Mouse (Mus musculus) myocyte (in vitro differentiated cells): ENCODE data around the gene Msl3l2. TPM values are rescaled to one million over a fixed set of nuclear protein-coding genes. Genes with fewer than 3 reads are reported as not detected.

Experiments used
- H3K27me3 ChIP-seq: one replicate; pipeline ENCODE4 v1.6.1; 2011; ENCODE audit not compliant: control insufficient read depth, insufficient read depth, insufficient read length
- H3K36me3 ChIP-seq: one replicate; pipeline ENCODE4 v1.6.1; 2011; ENCODE audit not compliant: control insufficient read depth, insufficient read depth
- H3K4me2 ChIP-seq: one replicate; pipeline ENCODE4 v1.6.1; 2011; ENCODE audit warnings: low read depth, control low read depth
- H3K4me3 ChIP-seq: one replicate; pipeline ENCODE4 v1.5.1; 2011; ENCODE audit warnings: mild to moderate bottlenecking, control low read depth, moderate library complexity
- H3K79me2 ChIP-seq: one replicate; pipeline ENCODE4 v1.6.1; 2011; ENCODE audit not compliant: control insufficient read depth, insufficient read depth
- H3ac ChIP-seq: one replicate; pipeline ENCODE4 v1.6.1; 2011; ENCODE audit not compliant: control insufficient read depth, insufficient read length
- CEBPB ChIP-seq: IDR thresholded peaks from 2 replicates; pipeline ENCODE4 v1.6.1; 2011; ENCODE audit warnings: mild to moderate bottlenecking, moderate library complexity; ENCODE audit not compliant: poor library complexity, insufficient read depth, severe bottlenecking
- E2F4 ChIP-seq: IDR thresholded peaks from one replicate; pipeline ENCODE4 v1.6.1; 2011; ENCODE audit warnings: mild to moderate bottlenecking, control low read depth, moderate library complexity; ENCODE audit not compliant: insufficient read depth
- MAX ChIP-seq: IDR thresholded peaks from one replicate; pipeline ENCODE4 v1.6.1; 2011; ENCODE audit warnings: low read depth, mild to moderate bottlenecking, control low read depth
- MYOD1 ChIP-seq, 3 experiments: IDR thresholded peaks; one replicate each; pipeline ENCODE4 v1.6.1; 2011; ENCODE audit warnings: control low read depth in 2 of 3, low read depth in 2 of 3, mild to moderate bottlenecking in 2 of 3, moderate library complexity in 1 of 3; ENCODE audit not compliant: insufficient read length in 2 of 3, control insufficient read depth in 1 of 3
- MYOG ChIP-seq, 3 experiments: IDR thresholded peaks; one replicate each; pipeline ENCODE4 v1.6.1; 2011; ENCODE audit warnings: control low read depth in 2 of 3, low read depth in 2 of 3, mild to moderate bottlenecking in 2 of 3; ENCODE audit not compliant: insufficient read length in 2 of 3, control insufficient read depth in 1 of 3, insufficient read depth in 1 of 3
- POLR2A ChIP-seq: IDR thresholded peaks from one replicate; pipeline ENCODE4 v1.6.1; 2011; ENCODE audit warnings: low read depth, mild to moderate bottlenecking, control low read depth, moderate library complexity; ENCODE audit not compliant: insufficient read length
- POLR2AphosphoS2 ChIP-seq: IDR thresholded peaks from one replicate; pipeline ENCODE4 v1.6.1; 2011; ENCODE audit warnings: low read depth, control low read depth; ENCODE audit not compliant: insufficient read length
- REST ChIP-seq: IDR thresholded peaks from one replicate; pipeline ENCODE4 v1.6.1; 2011; ENCODE audit warnings: mild to moderate bottlenecking, control low read depth, moderate library complexity; ENCODE audit not compliant: insufficient read depth, insufficient read length
- SRF ChIP-seq: IDR thresholded peaks from one replicate; pipeline ENCODE4 v1.6.1; 2011; ENCODE audit warnings: low read depth; ENCODE audit not compliant: control insufficient read depth, insufficient read length
- TCF12 ChIP-seq: IDR thresholded peaks from one replicate; pipeline ENCODE4 v1.6.1; 2011; ENCODE audit warnings: mild to moderate bottlenecking, control low read depth; ENCODE audit not compliant: poor library complexity, insufficient read depth, severe bottlenecking
- TCF3 ChIP-seq: IDR thresholded peaks from one replicate; pipeline ENCODE4 v1.6.1; 2011; ENCODE audit warnings: low read depth, control low read depth; ENCODE audit not compliant: insufficient read length
- USF1 ChIP-seq: IDR thresholded peaks from one replicate; pipeline ENCODE4 v1.6.1; 2011; ENCODE audit warnings: low read depth, mild to moderate bottlenecking, control low read depth, moderate library complexity
- polyA plus RNA-seq: library from polyadenylated mRNA; unstranded; fragments of >200 nt; fragmentation: generic; extraction: Trizol; gene quantifications from one replicate; pipeline ENCODE4 v1.2.1, GENCODE M21; 2012; ENCODE audit warnings: missing spikeins

The Msl3l2 gene
- polyA plus RNA-seq, 1 experiment = 0.20 TPM

GRCm38 (mm10) chr10:56115636-56116180 is 9.0 kb downstream of the Msl3l2 start:
- TF ChIP-seq POLR2AphosphoS2 (no peak), MAX (no peak), MYOG (IDR thresholded peaks at IDR 0.05; ENCODE audit: control insufficient read depth in 1 of 3, insufficient read depth in 1 of 3, insufficient read length in 2 of 3, low read depth in 2 of 3) (no peak)

GRCm38 (mm10) chr10:56126972-56127371 is 20.3 kb downstream of the Msl3l2 start:
- H3K4me2 ChIP-seq = no peak overlapping the region
- H3K4me3 ChIP-seq = no peak overlapping the region
- no peaks in the 10 kb centered on the region for H3K79me2 ChIP-seq
- no peak overlapping the region for H3ac ChIP-seq
- no peaks in the 10 kb centered on the region for H3K36me3 ChIP-seq
- no peaks in the 10 kb centered on the region for H3K27me3 ChIP-seq
- no peak for TF ChIP-seq MAX
- no peak for TF ChIP-seq TCF3
- no peak for TF ChIP-seq POLR2AphosphoS2
- no peak for TF ChIP-seq POLR2A
- TF ChIP-seq E2F4 = no peak
- no peak for TF ChIP-seq TCF12
- no peak for TF ChIP-seq MYOD1 (IDR thresholded peaks at IDR 0.05; ENCODE audit: control insufficient read depth in 1 of 3, insufficient read length in 2 of 3, low read depth in 2 of 3)
- no peak for TF ChIP-seq SRF
- TF ChIP-seq MYOG (IDR thresholded peaks at IDR 0.05; ENCODE audit: control insufficient read depth in 1 of 3, insufficient read depth in 1 of 3, insufficient read length in 2 of 3, low read depth in 2 of 3) = no peak
- TF ChIP-seq USF1 = no peak
- no peak for TF ChIP-seq REST
- TF ChIP-seq CEBPB = no peak

More at GRCm38 (mm10) chr10:56115636-56116180, 9.0 kb downstream of the Msl3l2 start:
- no peak overlapping the region for H3K4me3 ChIP-seq
- no peaks in the 10 kb centered on the region for H3K27me3 ChIP-seq
- no peak overlapping the region for H3ac ChIP-seq
- H3K4me2 ChIP-seq = no peak overlapping the region
- H3K79me2 ChIP-seq = no peaks in the 10 kb centered on the region
- no peaks in the 10 kb centered on the region for H3K36me3 ChIP-seq

DNA sequence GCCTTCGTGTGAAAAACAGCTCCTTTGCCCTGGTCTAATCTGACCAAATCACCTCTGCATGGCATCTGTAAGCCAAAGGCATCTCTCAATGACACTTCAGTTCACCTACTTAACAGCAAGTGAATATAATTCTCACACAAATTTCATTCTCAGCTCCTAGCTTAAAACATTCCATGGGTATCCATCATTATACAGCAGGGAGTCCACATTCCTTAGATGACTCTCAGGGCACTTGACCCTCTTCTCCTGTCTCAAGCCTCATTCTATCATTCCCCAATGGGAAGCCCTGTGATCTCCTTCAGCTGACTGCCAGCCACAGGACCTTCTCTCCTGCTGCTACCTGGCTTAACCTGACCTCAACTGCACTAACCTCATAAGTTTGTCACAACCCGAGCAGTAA is 22.9 kb downstream of the Msl3l2 start:
- Histone ChIP-seq H3ac (no peak overlapping the region), H3K4me2 (no peak overlapping the region), H3K27me3 (no peaks in the 10 kb centered on the region), H3K4me3 (no peak overlapping the region), H3K36me3 (no peaks in the 10 kb centered on the region), H3K79me2 (no peaks in the 10 kb centered on the region)
- TF ChIP-seq TCF3 = no peak
- TF ChIP-seq SRF = no peak
- TF ChIP-seq TCF12 = no peak
- TF ChIP-seq POLR2AphosphoS2 = no peak
- TF ChIP-seq MYOG (IDR thresholded peaks at IDR 0.05; ENCODE audit: control insufficient read depth in 1 of 3, insufficient read depth in 1 of 3, insufficient read length in 2 of 3, low read depth in 2 of 3) = no peak
- TF ChIP-seq E2F4 = no peak
- TF ChIP-seq POLR2A = no peak
- no peak for TF ChIP-seq REST

DNA sequence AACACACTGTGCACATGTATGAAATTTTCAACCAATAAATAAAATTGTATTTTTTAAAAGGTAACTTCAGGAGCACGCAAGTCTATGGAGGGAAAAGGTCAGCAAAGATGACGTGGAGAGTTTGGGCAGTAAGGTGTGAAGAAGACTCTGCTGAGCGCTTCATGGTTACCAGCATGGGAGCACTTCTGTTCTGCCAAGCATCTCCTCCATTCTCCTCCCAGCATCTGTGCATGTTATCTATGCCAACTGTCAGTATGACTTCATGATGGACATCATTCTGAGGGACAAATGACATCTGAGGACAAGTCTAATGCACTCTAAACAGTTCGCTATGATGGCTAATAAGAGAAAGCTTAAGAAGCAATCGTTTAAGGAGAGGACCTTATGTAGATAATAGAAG is 30.5 kb downstream of the Msl3l2 start:
- Histone ChIP-seq H3K79me2 (no peaks in the 10 kb centered on the region), H3K36me3 (no peaks in the 10 kb centered on the region), H3K4me3 (no peak overlapping the region), H3ac (no peak overlapping the region), H3K4me2 (no peak overlapping the region), H3K27me3 (no peaks in the 10 kb centered on the region)
- TF ChIP-seq E2F4 = no peak
- no peak for TF ChIP-seq MYOD1 (IDR thresholded peaks at IDR 0.05; ENCODE audit: control insufficient read depth in 1 of 3, insufficient read length in 2 of 3, low read depth in 2 of 3)
- TF ChIP-seq MAX = no peak
- TF ChIP-seq POLR2AphosphoS2 = no peak
- TF ChIP-seq TCF3 = no peak
- no peak for TF ChIP-seq POLR2A
- no peak for TF ChIP-seq CEBPB

DNA sequence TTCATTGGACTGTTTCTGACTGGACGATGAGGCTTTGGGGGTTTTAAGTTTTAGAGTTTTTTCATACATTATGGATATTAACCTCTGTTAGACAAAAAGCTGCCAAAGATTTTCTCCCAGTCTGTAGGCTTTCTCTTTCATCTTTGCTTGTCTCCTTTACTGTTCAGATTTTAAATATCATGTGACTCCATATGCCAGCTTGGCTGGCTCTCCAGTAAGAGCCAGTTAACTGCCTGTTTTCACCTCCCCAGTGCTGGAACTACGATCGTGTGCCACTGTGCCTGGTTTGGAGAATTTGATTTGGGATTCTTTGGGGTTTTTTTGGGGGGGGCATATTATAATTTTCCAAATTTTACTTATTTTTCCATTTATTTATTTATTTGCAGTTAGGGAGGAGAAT is 42.2 kb downstream of the Msl3l2 start:
- Histone ChIP-seq H3K79me2 (no peaks in the 10 kb centered on the region), H3ac (no peak overlapping the region), H3K4me2 (no peak overlapping the region), H3K36me3 (no peaks in the 10 kb centered on the region), H3K4me3 (no peak overlapping the region), H3K27me3 (no peaks in the 10 kb centered on the region)
- TF ChIP-seq TCF3 = no peak
- no peak for TF ChIP-seq CEBPB
- no peak for TF ChIP-seq POLR2A
- TF ChIP-seq POLR2AphosphoS2 = no peak
- no peak for TF ChIP-seq MYOG (IDR thresholded peaks at IDR 0.05; ENCODE audit: control insufficient read depth in 1 of 3, insufficient read depth in 1 of 3, insufficient read length in 2 of 3, low read depth in 2 of 3)
- TF ChIP-seq SRF = no peak
- no peak for TF ChIP-seq E2F4
- TF ChIP-seq MYOD1 (IDR thresholded peaks at IDR 0.05; ENCODE audit: control insufficient read depth in 1 of 3, insufficient read length in 2 of 3, low read depth in 2 of 3) = no peak
- TF ChIP-seq TCF12 = no peak
